Mouse (Mus musculus): Measurements from ENCODE around the gene Ccdc85b. TPM values are rescaled to one million over a fixed set of nuclear protein-coding genes. Genes with fewer than 3 reads are reported as not detected.

Ccdc85b gene
- polyA plus RNA-seq, 1 experiment from 2014 or later, result 6.9 TPM

DNA sequence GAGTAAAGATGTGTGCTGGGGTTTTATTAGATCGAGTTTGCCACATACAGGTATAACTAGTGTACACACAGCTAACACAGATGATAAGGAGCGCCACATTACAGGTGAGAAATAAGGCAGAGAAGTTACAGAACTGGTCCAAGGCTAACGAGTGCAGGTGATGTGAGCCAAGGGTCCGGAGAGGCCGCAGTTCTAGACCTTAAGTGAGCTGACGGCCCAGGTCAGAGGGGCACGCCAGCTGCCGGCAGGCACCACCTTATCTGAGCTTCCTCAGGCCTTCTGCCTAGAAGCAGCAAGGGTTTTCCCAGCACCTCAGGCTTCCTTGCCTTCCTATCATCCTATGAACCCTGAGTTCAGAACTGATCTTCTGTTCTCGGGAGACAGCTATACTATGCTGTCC lies 38.1 kb downstream of the Ccdc85b start:
- DNase-seq (ENCODE audit: low spot score) (no peak), ATAC-seq (ENCODE audit: low FRiP score) (no peak)
- Histone ChIP-seq H3K4me1 (replicated peaks; ENCODE audit: control insufficient read depth, insufficient read depth, low read length) (peaks cover 8% of the 10 kb centered on the region; the same call in 1 of the 2 replicates), H3K36me3 (ENCODE audit: control insufficient read depth, insufficient read depth, low read length) (peaks cover 5% of the 10 kb centered on the region; the same call in 1 of the 2 replicates), H3K4me2 (replicated peaks; ENCODE audit: low read depth, low read length) (no peak overlapping the region), H3K27me3 (ENCODE audit: control insufficient read depth, insufficient read depth, low read length) (no peaks in the 10 kb centered on the region), H3K4me3 (ENCODE audit: low read depth, low read length) (no peak overlapping the region), H3K9me3 (ENCODE audit: control insufficient read depth, low read length) (no peaks in the 10 kb centered on the region), H3K27ac (ENCODE audit: low read depth, low read length) (no peak overlapping the region), H3K9ac (ENCODE audit: low read depth, low read length) (no peak overlapping the region)
- 92% methylated on average over 9 of the region's 9 CpGs for WGBS

DNA sequence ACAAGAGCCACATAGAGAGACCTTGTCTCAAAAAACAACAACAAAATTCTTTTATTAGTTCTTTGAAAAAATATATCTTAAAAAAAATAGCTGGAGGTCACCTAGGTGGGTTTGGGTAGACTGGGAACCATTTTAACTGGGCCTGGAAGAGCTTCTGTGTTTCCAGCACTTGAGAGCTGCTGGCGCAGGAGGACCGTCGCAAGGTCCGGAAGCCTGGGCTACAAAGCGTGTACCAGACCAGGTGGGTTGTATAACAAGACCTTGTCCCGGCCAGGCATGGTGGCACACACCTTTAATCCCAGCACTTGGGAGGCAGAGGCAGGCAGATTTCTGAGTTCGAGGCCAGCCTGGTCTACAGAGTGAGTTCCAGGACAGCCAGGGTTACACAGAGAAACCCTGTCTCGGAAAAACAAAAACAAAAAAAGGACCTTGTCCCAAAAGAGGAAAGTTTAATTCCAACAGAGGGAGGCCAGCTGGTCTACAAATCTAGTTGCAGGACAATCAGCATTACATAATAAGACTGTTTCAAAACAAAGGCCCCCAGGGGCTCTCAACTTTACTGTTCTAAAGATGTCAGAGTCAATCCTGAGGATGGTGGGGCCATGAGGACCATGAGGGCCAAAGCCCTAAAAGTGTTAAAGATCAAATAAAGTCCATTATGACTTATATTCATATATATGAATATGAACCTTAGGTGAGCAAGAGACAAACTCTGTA lies 38.8 kb downstream of the Ccdc85b start:
- DNase-seq (ENCODE audit: low spot score), result no peak
- no peak overlapping the region for H3K9ac ChIP-seq (ENCODE audit: low read depth, low read length)

DNA sequence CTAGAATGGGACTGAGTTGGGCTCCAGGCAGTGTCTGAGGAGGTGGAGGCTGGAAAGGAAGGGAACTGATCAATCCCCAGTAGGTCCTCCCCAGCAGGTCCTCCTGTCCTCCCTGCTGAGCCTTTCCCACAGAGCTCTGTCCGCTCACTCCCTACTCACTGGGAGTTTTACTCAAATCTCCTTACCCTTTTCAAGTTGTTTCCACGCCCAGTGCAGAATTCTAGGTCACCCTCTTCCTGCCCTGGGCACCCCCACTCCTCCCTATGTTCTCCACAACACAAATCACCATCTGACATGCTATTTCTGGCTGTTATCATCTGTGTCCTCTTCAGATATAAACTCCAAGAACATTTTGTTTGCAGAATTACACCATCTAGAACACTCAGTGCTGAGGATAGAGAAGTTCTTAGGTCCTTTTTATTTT lies 43.1 kb downstream of the Ccdc85b start:
- no peak for DNase-seq (ENCODE audit: low spot score)
- WGBS, result 83% methylated on average over 2 of the region's 2 CpGs
- Histone ChIP-seq H3K27me3 (ENCODE audit: control insufficient read depth, insufficient read depth, low read length) (no peaks in the 10 kb centered on the region), H3K36me3 (ENCODE audit: control insufficient read depth, insufficient read depth, low read length) (no peaks in the 10 kb centered on the region), H3K4me2 (replicated peaks; ENCODE audit: low read depth, low read length) (no peak overlapping the region), H3K9me3 (ENCODE audit: control insufficient read depth, low read length) (no peaks in the 10 kb centered on the region), H3K4me1 (replicated peaks; ENCODE audit: control insufficient read depth, insufficient read depth, low read length) (no peaks in the 10 kb centered on the region), H3K9ac (ENCODE audit: low read depth, low read length) (no peak overlapping the region), H3K27ac (ENCODE audit: low read depth, low read length) (no peak overlapping the region), H3K4me3 (ENCODE audit: low read depth, low read length) (no peak overlapping the region)
- ATAC-seq (ENCODE audit: low FRiP score), result no peak

More for the DNA sequence above, 38.8 kb downstream of the Ccdc85b start:
- WGBS, result 95% methylated on average over 7 of the region's 8 CpGs
- peaks cover 8% of the 10 kb centered on the region; the same call in 1 of the 2 replicates for H3K4me1 ChIP-seq (replicated peaks; ENCODE audit: control insufficient read depth, insufficient read depth, low read length)
- H3K27ac ChIP-seq (ENCODE audit: low read depth, low read length), result no peak overlapping the region
- no peak overlapping the region for H3K4me3 ChIP-seq (ENCODE audit: low read depth, low read length)
- ATAC-seq (ENCODE audit: low FRiP score), result no peak
- no peaks in the 10 kb centered on the region for H3K9me3 ChIP-seq (ENCODE audit: control insufficient read depth, low read length)
- no peaks in the 10 kb centered on the region for H3K27me3 ChIP-seq (ENCODE audit: control insufficient read depth, insufficient read depth, low read length)
- H3K4me2 ChIP-seq (replicated peaks; ENCODE audit: low read depth, low read length), result no peak overlapping the region
- H3K36me3 ChIP-seq (ENCODE audit: control insufficient read depth, insufficient read depth, low read length), result peaks cover 5% of the 10 kb centered on the region; the same call in 1 of the 2 replicates

DNA sequence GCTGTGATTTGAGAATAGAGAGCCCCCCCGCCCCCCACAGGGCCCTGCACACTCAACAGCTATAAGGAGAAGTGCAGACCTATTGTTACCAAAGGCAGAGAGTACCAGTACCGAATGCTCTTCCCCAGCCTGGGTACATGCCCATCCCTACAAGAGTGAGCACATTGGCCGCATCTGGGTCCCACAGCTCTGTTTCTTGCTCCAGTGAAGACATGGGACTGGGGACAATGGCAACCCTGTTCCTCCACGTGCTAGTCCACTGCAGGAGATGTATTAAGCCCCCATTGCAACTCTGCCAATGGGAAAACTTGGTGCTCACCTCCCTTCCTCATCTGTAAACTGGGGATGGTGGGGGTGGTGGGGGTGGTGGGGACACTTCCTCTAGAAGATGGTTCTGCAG lies 43.9 kb downstream of the Ccdc85b start:
- no peaks in the 10 kb centered on the region for H3K9me3 ChIP-seq (ENCODE audit: control insufficient read depth, low read length)
- ATAC-seq (ENCODE audit: low FRiP score) (no peak), DNase-seq (ENCODE audit: low spot score) (no peak)
- no peaks in the 10 kb centered on the region for H3K36me3 ChIP-seq (ENCODE audit: control insufficient read depth, insufficient read depth, low read length)
- H3K27me3 ChIP-seq (ENCODE audit: control insufficient read depth, insufficient read depth, low read length), result no peaks in the 10 kb centered on the region
- no peaks in the 10 kb centered on the region for H3K4me1 ChIP-seq (replicated peaks; ENCODE audit: control insufficient read depth, insufficient read depth, low read length)
- 71% methylated on average over 4 of the region's 4 CpGs for WGBS
- H3K4me2 ChIP-seq (replicated peaks; ENCODE audit: low read depth, low read length), result no peak overlapping the region
- H3K4me3 ChIP-seq (ENCODE audit: low read depth, low read length), result no peak overlapping the region
- H3K27ac ChIP-seq (ENCODE audit: low read depth, low read length), result no peak overlapping the region
- H3K9ac ChIP-seq (ENCODE audit: low read depth, low read length), result no peak overlapping the region

DNA sequence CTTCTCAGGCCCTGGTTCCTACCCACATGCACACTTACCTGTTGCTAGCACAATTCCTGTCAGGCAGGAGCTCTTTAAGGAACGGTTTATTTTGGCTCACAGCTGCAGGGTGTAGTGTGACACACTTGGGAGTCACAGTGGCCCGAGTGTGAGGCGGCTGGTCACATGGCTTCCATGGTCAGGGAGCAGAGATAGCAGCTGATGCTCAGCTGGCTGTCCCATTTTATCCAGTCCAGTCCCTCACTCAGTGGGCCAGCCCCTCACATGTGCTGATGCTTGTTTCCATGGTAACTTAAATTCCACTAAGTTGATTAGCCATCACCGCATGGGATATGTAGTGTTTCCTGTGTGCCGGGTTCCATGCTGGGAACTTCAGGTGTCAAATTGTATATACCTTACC lies 45.7 kb downstream of the Ccdc85b start:
- Histone ChIP-seq H3K27me3 (ENCODE audit: control insufficient read depth, insufficient read depth, low read length) (no peaks in the 10 kb centered on the region), H3K4me1 (replicated peaks; ENCODE audit: control insufficient read depth, insufficient read depth, low read length) (0 out of 2 replicates have a peak, but pooled peaks cover 3% of the 10 kb centered on the region), H3K36me3 (ENCODE audit: control insufficient read depth, insufficient read depth, low read length) (no peaks in the 10 kb centered on the region), H3K4me2 (replicated peaks; ENCODE audit: low read depth, low read length) (no peak overlapping the region), H3K9ac (ENCODE audit: low read depth, low read length) (no peak overlapping the region), H3K4me3 (ENCODE audit: low read depth, low read length) (no peak overlapping the region), H3K27ac (ENCODE audit: low read depth, low read length) (no peak overlapping the region), H3K9me3 (ENCODE audit: control insufficient read depth, low read length) (no peaks in the 10 kb centered on the region)
- no peak for ATAC-seq (ENCODE audit: low FRiP score)
- DNase-seq (ENCODE audit: low spot score), result no peak
- 69% methylated on average over 5 of the region's 5 CpGs for WGBS

DNA sequence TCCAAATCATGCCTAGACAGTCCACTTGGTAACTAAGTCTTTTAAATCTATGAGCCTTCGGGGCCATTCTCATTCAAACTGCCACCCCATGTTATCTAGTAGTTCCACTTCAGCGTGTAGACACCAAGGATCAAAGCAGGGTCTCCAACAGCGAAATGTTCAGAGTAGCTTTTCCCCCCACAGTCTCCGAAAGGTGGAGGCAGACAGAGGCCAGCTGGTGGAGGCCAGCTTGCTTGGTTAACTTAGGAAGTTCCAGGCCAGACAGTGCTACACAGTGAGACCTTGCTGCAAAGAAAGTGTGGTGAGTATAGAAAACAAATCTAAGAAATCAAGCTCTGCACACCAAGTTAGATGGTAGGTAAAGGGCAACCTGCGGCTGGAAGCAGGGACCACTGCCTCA lies 47.1 kb downstream of the Ccdc85b start:
- no peak for DNase-seq (ENCODE audit: low spot score)
- H3K27me3 ChIP-seq (ENCODE audit: control insufficient read depth, insufficient read depth, low read length), result no peaks in the 10 kb centered on the region
- H3K4me3 ChIP-seq (ENCODE audit: low read depth, low read length), result no peak overlapping the region
- H3K4me2 ChIP-seq (replicated peaks; ENCODE audit: low read depth, low read length), result no peak overlapping the region
- no peak overlapping the region for H3K9ac ChIP-seq (ENCODE audit: low read depth, low read length)
- H3K36me3 ChIP-seq (ENCODE audit: control insufficient read depth, insufficient read depth, low read length), result no peaks in the 10 kb centered on the region
- H3K9me3 ChIP-seq (ENCODE audit: control insufficient read depth, low read length), result no peaks in the 10 kb centered on the region
- WGBS, result 85% methylated on average over 5 of the region's 5 CpGs
- no peak for ATAC-seq (ENCODE audit: low FRiP score)
- H3K4me1 ChIP-seq (replicated peaks; ENCODE audit: control insufficient read depth, insufficient read depth, low read length), result 0 out of 2 replicates have a peak, but pooled peaks cover 3% of the 10 kb centered on the region
- H3K27ac ChIP-seq (ENCODE audit: low read depth, low read length), result no peak overlapping the region

DNA sequence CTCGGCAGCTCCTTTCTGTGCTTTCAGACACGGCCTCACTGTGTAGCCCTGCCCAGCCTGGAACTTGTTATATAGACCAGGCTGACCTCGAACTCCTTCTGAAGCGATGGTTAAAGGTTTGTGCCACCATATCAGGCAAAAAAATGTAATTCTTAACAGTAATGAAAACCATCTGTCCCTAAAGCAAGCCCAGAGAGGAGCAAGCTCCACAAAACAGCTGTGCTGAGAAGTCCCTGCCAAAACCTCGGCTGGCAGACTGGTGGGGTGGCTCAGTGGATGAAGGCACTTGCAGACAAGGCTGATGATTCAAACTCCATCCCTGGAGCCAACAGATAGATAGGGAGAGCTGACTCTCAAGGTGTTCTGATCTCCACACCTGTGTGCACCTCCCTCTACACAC lies 48.6 kb downstream of the Ccdc85b start:
- H3K4me2 ChIP-seq (replicated peaks; ENCODE audit: low read depth, low read length), result no peak overlapping the region
- H3K4me3 ChIP-seq (ENCODE audit: low read depth, low read length), result no peak overlapping the region
- H3K4me1 ChIP-seq (replicated peaks; ENCODE audit: control insufficient read depth, insufficient read depth, low read length), result 0 out of 2 replicates have a peak, but pooled peaks cover 3% of the 10 kb centered on the region
- no peaks in the 10 kb centered on the region for H3K36me3 ChIP-seq (ENCODE audit: control insufficient read depth, insufficient read depth, low read length)
- ATAC-seq (ENCODE audit: low FRiP score) (no peak), DNase-seq (ENCODE audit: low spot score) (no peak)
- no peaks in the 10 kb centered on the region for H3K27me3 ChIP-seq (ENCODE audit: control insufficient read depth, insufficient read depth, low read length)
- no peaks in the 10 kb centered on the region for H3K9me3 ChIP-seq (ENCODE audit: control insufficient read depth, low read length)
- H3K9ac ChIP-seq (ENCODE audit: low read depth, low read length), result no peak overlapping the region
- 83% methylated on average over 5 of the region's 5 CpGs for WGBS
- H3K27ac ChIP-seq (ENCODE audit: low read depth, low read length), result no peak overlapping the region

DNA sequence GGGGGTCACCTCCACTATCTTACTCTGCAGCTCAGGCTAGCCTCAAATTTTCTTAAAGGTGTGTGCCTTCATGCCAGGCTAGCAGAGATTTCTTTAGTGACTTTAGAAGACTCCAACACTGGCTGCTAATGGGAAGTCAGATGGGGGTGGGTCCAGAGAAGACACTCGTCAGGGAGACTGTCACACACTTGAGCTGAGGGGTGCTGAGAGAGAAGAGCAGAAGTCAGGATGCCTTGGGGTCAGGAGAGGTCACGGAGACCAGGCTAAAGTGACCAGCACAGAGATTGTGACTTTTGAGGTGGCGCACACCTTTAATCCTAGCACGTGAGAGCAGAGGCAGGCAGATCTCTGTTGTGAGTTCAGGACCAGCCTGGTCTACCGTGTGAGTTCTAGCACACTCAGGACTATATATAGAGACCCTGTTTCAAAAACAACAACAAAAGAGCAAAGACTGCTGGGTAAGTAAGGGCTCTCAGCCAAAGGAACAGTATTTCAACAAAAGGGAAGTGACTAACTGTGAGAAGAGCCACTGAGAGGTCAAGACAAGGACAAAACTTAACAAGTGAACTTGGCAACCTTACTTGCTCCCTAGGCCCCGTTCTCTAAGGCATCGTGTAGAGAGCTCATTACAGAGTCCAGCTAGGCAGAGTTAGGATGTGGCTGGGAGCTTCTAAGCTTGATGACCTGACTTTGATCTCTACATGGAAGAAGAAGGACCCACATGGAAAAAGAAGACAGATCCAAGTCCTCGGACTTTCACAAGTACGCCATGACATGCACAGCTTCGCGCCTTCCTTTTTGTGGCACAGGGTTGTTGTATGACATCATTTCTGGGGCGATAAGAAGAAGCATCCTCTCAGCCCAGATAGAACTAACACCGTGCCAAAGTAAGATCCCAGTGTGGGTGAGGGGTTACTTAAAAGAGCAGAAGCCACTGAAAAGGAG lies 49.4 kb downstream of the Ccdc85b start:
- no peaks in the 10 kb centered on the region for H3K9me3 ChIP-seq (ENCODE audit: control insufficient read depth, low read length)
- H3K36me3 ChIP-seq (ENCODE audit: control insufficient read depth, insufficient read depth, low read length), result no peaks in the 10 kb centered on the region
- 0 out of 2 replicates have a peak, but pooled peaks cover 3% of the 10 kb centered on the region for H3K4me1 ChIP-seq (replicated peaks; ENCODE audit: control insufficient read depth, insufficient read depth, low read length)
- WGBS, result 90% methylated on average over 13 of the region's 13 CpGs
- H3K4me2 ChIP-seq (replicated peaks; ENCODE audit: low read depth, low read length), result no peak overlapping the region; the same call in 1 of the 2 replicates
- ATAC-seq (ENCODE audit: low FRiP score) (no peak), DNase-seq (ENCODE audit: low spot score) (no peak)
- no peak overlapping the region for H3K9ac ChIP-seq (ENCODE audit: low read depth, low read length)
- no peak overlapping the region for H3K27ac ChIP-seq (ENCODE audit: low read depth, low read length)
- no peak overlapping the region for H3K4me3 ChIP-seq (ENCODE audit: low read depth, low read length)
- H3K27me3 ChIP-seq (ENCODE audit: control insufficient read depth, insufficient read depth, low read length), result no peaks in the 10 kb centered on the region
